Mouse (Mus musculus) E14TG2a.4 (cell line): Measurements from ENCODE around the gene Tshz2.

Experiments used
- CTCF ChIP-seq: conservative IDR thresholded peaks from 2 replicates; pipeline ENCODE4 v1.5.1; 2014; ENCODE audit warnings: low read length
- POU5F1 ChIP-seq: IDR thresholded peaks from 2 replicates; pipeline ENCODE4 v1.6.1; 2014; ENCODE audit warnings: low read length, borderline replicate concordance

DNA sequence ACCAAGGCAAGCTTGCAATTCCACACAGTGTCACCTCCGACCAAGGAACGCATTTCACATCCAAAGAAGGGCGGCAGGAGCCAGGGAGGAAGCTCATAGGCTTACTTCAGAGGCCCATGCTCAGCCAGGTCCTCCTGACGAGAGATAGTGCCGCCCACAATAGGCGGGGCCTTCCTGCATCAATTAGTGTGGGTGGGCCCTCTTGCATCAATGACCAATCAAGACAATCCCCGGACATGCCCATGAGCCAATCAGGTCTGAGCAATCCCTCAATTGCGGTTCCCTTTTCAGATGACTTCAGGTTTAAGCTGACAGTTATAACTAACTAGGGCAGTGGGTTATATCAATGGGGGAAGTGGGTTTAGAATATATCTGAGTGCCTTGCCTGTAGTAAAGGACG is 120.6 kb downstream of the Tshz2 start:
- TF ChIP-seq CTCF: no peak
- TF ChIP-seq POU5F1: no peak
